Mouse (Mus musculus): Measurements from ENCODE around the gene Olr1.
"Not testable (repeated sequence)": the region's sequence is repeated elsewhere in the genome, so short reads cannot be mapped to it uniquely, and the experiment has no call there.

Gene Olr1

GRCm38 (mm10) chr6:129512868-129513267, 5.9 kb upstream of the Olr1 start:
- in situ Hi-C loops (cut with MboI, MseI) = no loop called here

GRCm38 (mm10) chr6:129512367-129512766, 5.4 kb upstream of the Olr1 start, which contains the start of gene Tmem52b:
Gene Tmem52b, plus strand, starts transcription at chr6:129512555.
- in situ Hi-C loops (cut with MboI, MseI) = no loop called here

GRCm38 (mm10) chr6:129510120-129510911, 3.4 kb upstream of the Olr1 start:
- in situ Hi-C loops (cut with MboI, MseI) = no loop called here

- in situ Hi-C loops (cut with MboI, MseI) = no loop called here
Observed at GRCm38 (mm10) chr6:129503471-129503870, 3.5 kb downstream of the Olr1 start.

GRCm38 (mm10) chr6:129499516-129499915, 7.4 kb downstream of the Olr1 start:
- in situ Hi-C loops (cut with MboI, MseI) = not testable (repeated sequence)

- in situ Hi-C loops (cut with MboI, MseI) = no loop called here
Observed at GRCm38 (mm10) chr6:129497345-129498218, 9.4 kb downstream of the Olr1 start.

GRCm38 (mm10) chr6:129494924-129495323, 12.0 kb downstream of the Olr1 start:
- in situ Hi-C loops (cut with MboI, MseI) = no loop called here

GRCm38 (mm10) chr6:129480089-129480958, 26.6 kb downstream of the Olr1 start:
- in situ Hi-C loops (cut with MboI, MseI) = no loop called here

- in situ Hi-C loops (cut with MboI, MseI) = no loop called here
Observed at GRCm38 (mm10) chr6:129476404-129477126, 30.4 kb downstream of the Olr1 start.

GRCm38 (mm10) chr6:129472627-129473026, 34.3 kb downstream of the Olr1 start:
- in situ Hi-C loops (cut with MboI, MseI) = no loop called here

GRCm38 (mm10) chr6:129471386-129471785, 35.6 kb downstream of the Olr1 start:
- in situ Hi-C loops (cut with MboI, MseI) = no loop called here

GRCm38 (mm10) chr6:129451411-129452039, 55.4 kb downstream of the Olr1 start, which contains the start of gene Clec1a:
Gene Clec1a, minus strand, starts transcription at chr6:129452000.
- in situ Hi-C loops (cut with MboI, MseI) = no loop called here

GRCm38 (mm10) chr6:129449743-129450142, 57.2 kb downstream of the Olr1 start:
- in situ Hi-C loops (cut with MboI, MseI) = no loop called here

- in situ Hi-C loops (cut with MboI, MseI) = no loop called here
Observed at GRCm38 (mm10) chr6:129438033-129438432, 68.9 kb downstream of the Olr1 start.

- in situ Hi-C loops (cut with MboI, MseI) = no loop called here
Observed at GRCm38 (mm10) chr6:129436025-129436424, 70.9 kb downstream of the Olr1 start.
